In the genomic region with DNA sequence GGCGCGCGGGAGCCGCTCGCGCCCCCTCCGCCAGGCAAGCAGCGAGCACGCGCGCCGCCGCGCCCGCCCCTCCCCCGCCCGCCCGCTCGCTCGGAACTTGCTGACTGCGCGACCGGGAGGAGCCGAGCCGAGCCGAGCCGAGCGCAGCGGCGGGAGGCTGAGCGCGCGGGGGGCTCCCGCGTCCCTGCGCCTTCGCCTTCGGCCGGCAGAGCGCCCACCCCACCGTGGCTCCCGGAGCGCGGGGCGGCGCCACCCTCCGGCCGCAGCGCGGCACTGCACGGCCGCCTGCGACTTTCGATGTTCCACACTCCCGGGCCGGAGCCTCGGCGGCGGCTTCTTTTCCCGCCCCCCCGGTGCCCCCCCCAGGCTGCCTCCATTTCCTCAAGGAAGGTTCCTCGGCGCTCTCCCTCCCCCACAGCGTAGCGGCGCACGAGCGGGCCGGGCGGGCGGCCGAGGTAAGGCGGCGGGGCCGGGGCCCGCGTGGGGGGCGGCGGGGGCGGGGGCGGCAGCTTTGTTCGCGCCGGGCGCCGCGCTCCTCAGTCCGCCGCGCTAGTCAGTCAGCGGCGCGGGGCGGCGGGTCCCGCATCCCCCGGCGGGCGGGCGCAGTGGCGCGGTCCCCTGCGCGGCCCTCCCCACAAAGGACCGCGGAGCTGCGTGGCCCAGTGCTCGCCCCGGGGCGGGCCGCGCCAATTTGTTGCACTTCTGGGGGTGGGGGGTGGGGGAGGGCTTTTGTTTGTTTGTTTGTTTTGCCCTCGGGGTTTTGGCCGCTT, we compare ENCODE assay signal across 8 mouse cellular contexts. TPM values are rescaled to one million over a fixed set of nuclear protein-coding genes. Genes with fewer than 3 reads are reported as not detected.
DNase-seq lines count a peak whose midpoint lies in the region; ATAC-seq lines count a peak whose summit lies in the region.

No protein-coding gene starts in this region.

- peak overlapping the region; percentile 98 for H3K27ac ChIP-seq in hindbrain, embryonic 15.5 days (replicated peaks)

- peak; percentile 78 for DNase-seq in T-cell, adult 2 months (ENCODE audit: low spot score)
- DNase-seq in cerebellum, postnatal 25 days = peak; percentile 88 to 89
- peak; percentile 75 to 81 for DNase-seq in frontal cortex, postnatal 36 days (ENCODE audit: low spot score in 2 of 2)
- DNase-seq in left cerebral cortex, adult 8-10 months (ENCODE audit: low spot score in 2 of 2) = peak; percentile 59 to 80
- peak; percentile 92 to 93 for DNase-seq in right cerebral cortex, postnatal 10 days (ENCODE audit: low spot score in 2 of 2)
- peak; percentile 77 for DNase-seq in urinary bladder, postnatal 25 days (ENCODE audit: low spot score)

- H3K36me3 ChIP-seq in hindbrain, embryonic 15.5 days = no peaks in the 10 kb centered on the region

- H3K9ac ChIP-seq in hindbrain, embryonic 15.5 days = peak overlapping the region; percentile 96

- H3K4me2 ChIP-seq in hindbrain, embryonic 15.5 days = peak overlapping the region; percentile 79

- no peaks in the 10 kb centered on the region for H3K27me3 ChIP-seq in hindbrain, embryonic 15.5 days

- under 1% methylated on average over 78 of the region's 114 CpGs for WGBS in hindbrain, embryonic 15.5 days

- peak overlapping the region; percentile 66 for H3K4me3 ChIP-seq in hindbrain, embryonic 15.5 days

- H3K4me1 ChIP-seq in hindbrain, embryonic 15.5 days (replicated peaks) = peaks cover 34% of the 10 kb centered on the region

- H3K9me3 ChIP-seq in hindbrain, embryonic 15.5 days = no peaks in the 10 kb centered on the region

- ATAC-seq in hindbrain, embryonic 15.5 days (ENCODE audit: low FRiP score, low read depth) = peak; percentile 96
- peak; percentile 49 for ATAC-seq in megakaryocyte, adult 5-6 weeks (ENCODE audit: poor library complexity, severe bottlenecking)

RNA-seq across cellular contexts. Expression of a gene that starts 1.2 kb away (rescaled TPM):
- polyA plus RNA-seq in hindbrain, embryonic 15.5 days (2015; fragmentation: Nextera tagmentation; extraction: Ambion mirVana) = 272 and 278 TPM in 2 replicates
- 10 to 100 TPM; 85.6 to 91.8 (median 87.0) TPM for total RNA-seq in left cerebral cortex, adult 8-10 months (2022)
- 55.4 and 61.5 TPM in 2 replicates for total RNA-seq in megakaryocyte, adult 5-6 weeks (2015)
- total RNA-seq in megakaryocyte, adult 5-6 weeks (2017) = 36.3 and 37.4 TPM in 2 replicates

Comparison
In these comparisons a context has a peak if more than half of its experiments do, and no peak if none do; other contexts are left out.
1. Peak in every context shown above with its lines: DNase-seq, ATAC-seq, H3K4me3 ChIP-seq and H3K27ac ChIP-seq.